ENCODE assay signal across 7 mouse cellular contexts in the genomic region with DNA sequence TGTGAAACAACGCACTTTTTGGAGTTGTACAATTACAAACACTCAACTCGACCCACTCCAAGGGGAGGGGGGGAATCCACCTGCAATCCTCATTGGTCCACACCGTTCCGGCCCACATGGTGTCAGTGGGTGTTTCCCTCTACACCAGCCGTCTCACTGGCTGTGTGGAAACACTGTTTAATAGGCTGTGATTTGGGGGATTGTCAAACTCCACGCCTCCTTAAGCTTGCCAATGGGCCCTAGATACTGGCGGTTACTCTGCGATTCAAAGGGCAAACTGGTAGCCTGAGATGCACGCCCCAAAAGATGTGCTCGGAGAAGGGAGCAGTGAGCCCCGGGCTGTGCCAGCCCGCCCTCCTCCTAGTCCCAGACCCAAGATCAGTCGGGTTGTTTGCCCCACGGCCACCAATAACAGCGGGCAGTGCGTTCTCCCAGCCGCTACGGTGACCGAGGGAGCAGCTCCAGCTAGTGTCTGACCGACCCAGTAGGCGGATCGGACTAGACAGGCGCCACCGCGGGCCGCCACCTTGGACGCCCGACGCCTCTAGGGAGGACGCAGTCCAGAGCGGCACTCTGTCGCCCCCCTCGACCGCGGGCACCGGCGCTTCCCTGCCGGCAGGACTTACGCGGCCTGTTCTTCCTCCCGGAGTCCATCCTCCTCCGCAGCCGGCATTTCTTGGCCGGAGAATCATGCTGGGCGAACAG. TPM values are rescaled to one million over a fixed set of nuclear protein-coding genes. Genes with fewer than 3 reads are reported as not detected.
DNase-seq lines count a peak whose midpoint lies in the region; ATAC-seq and TF ChIP-seq lines count a peak whose summit lies in the region.

No protein-coding gene starts in this region.

- intact Hi-C loops in gastrocnemius, postnatal 36 days (cut with DNase I): loop anchor here (5.0 kb wide), 2 partner anchors 44 to 51 kb away; a partner anchor contains a TSS
- intact Hi-C loops in left cerebral cortex, postnatal 25 days (cut with DNase I): loop anchor here (1.0 to 2.0 kb wide), 2 partner anchors 44 to 51 kb away; a partner anchor contains a TSS

- TF ChIP-seq POLR2A in small intestine, adult 2 months (IDR thresholded peaks at IDR 0.05; ENCODE audit: low read depth, low read length): peak; percentile 77

- no peaks in the 10 kb centered on the region for H3K27me3 ChIP-seq in intestine, embryonic 15.5 days (replicated peaks)
- H3K27me3 ChIP-seq in midbrain, embryonic 10.5 days (ENCODE audit: low read depth, poor library complexity, severe bottlenecking): no peaks in the 10 kb centered on the region
- H3K27me3 ChIP-seq in small intestine, adult 2 months (ENCODE audit: control insufficient read depth, insufficient read depth, low read length): no peaks in the 10 kb centered on the region

- WGBS in intestine, embryonic 15.5 days: under 1% methylated on average over 45 of the region's 45 CpGs
- under 1% methylated on average over 45 of the region's 45 CpGs for WGBS in midbrain, embryonic 10.5 days
- under 1% methylated on average over 45 of the region's 45 CpGs for WGBS in small intestine, adult 2 months

- ATAC-seq in intestine, embryonic 15.5 days: peak; percentile 97

- no peaks in the 10 kb centered on the region for H3K36me3 ChIP-seq in intestine, embryonic 15.5 days
- H3K36me3 ChIP-seq in midbrain, embryonic 10.5 days: no peaks in the 10 kb centered on the region
- H3K36me3 ChIP-seq in small intestine, adult 2 months (ENCODE audit: control insufficient read depth, insufficient read depth, low read length): no peaks in the 10 kb centered on the region

- peak overlapping the region; percentile 81 for H3K4me2 ChIP-seq in intestine, embryonic 15.5 days (replicated peaks)

- peak overlapping the region; percentile 89 for H3K4me3 ChIP-seq in intestine, embryonic 15.5 days (replicated peaks)
- H3K4me3 ChIP-seq in midbrain, embryonic 10.5 days: peak overlapping the region; percentile 94
- H3K4me3 ChIP-seq in small intestine, adult 2 months (ENCODE audit: low read depth, low read length): peak overlapping the region; percentile 92

- TF ChIP-seq CTCF in small intestine, adult 2 months (IDR thresholded peaks at IDR 0.05; ENCODE audit: extremely low read depth, insufficient read length, insufficient replicate concordance, low read depth, low read length): no peak

- peak overlapping the region; percentile 96 for H3K9ac ChIP-seq in intestine, embryonic 15.5 days

- DNase-seq in adrenal gland, adult 2 months: peak; percentile 95
- peak; percentile 73 for DNase-seq in embryo, embryonic 11.5 days (ENCODE audit: low read depth, low spot score)
- peak; percentile 77 to 78 for DNase-seq in gastrocnemius, postnatal 36 days
- peak; percentile 85 to 94 for DNase-seq in left cerebral cortex, postnatal 25 days (ENCODE audit: low spot score in 2 of 2)
- DNase-seq in midbrain, embryonic 10.5 days (ENCODE audit: low spot score): peak; percentile 83

- peak overlapping the region; percentile 99 for H3K27ac ChIP-seq in intestine, embryonic 15.5 days
- peak overlapping the region; percentile 98 for H3K27ac ChIP-seq in midbrain, embryonic 10.5 days (replicated peaks)
- peak overlapping the region; percentile 92 for H3K27ac ChIP-seq in small intestine, adult 2 months (ENCODE audit: insufficient read depth, low read depth, low read length)

- H3K4me1 ChIP-seq in intestine, embryonic 15.5 days (replicated peaks): 0 out of 2 replicates have a peak, but pooled peaks cover 6% of the 10 kb centered on the region
- peaks cover 23% of the 10 kb centered on the region for H3K4me1 ChIP-seq in midbrain, embryonic 10.5 days
- no peaks in the 10 kb centered on the region for H3K4me1 ChIP-seq in small intestine, adult 2 months (ENCODE audit: control insufficient read depth, insufficient read depth, insufficient read length, low read length)

- H3K9me3 ChIP-seq in intestine, embryonic 15.5 days: no peaks in the 10 kb centered on the region
- H3K9me3 ChIP-seq in midbrain, embryonic 10.5 days (replicated peaks): no peaks in the 10 kb centered on the region

RNA-seq across cellular contexts. Expression of a gene that starts 1.2 kb away (rescaled TPM):
- total RNA-seq in adrenal gland, adult 2 months (2021): 10 to 100 TPM; 64.5 to 83.6 TPM
- polyA plus RNA-seq in adrenal gland, adult 2 months (2012; rRNA removed): 4.7 and 6.1 TPM in 2 replicates
- total RNA-seq in gastrocnemius, postnatal 36 days (2021): 10 to 100 TPM; 11.3 to 20.5 TPM
- 9.0 and 9.2 TPM in 2 replicates for polyA plus RNA-seq in intestine, embryonic 15.5 days (2015; fragmentation: Nextera tagmentation; extraction: Ambion mirVana)
- total RNA-seq in left cerebral cortex, postnatal 25 days (2021): 10 to 100 TPM; 21.5 to 24.0 TPM
- polyA plus RNA-seq in midbrain, embryonic 10.5 days (2016; fragmentation: Nextera tagmentation; extraction: Ambion mirVana): 6.3 and 6.5 TPM in 2 replicates
- polyA plus RNA-seq in small intestine, adult 2 months (2012; rRNA removed): 1.0 and 1.1 TPM in 2 replicates

RNA-seq across cellular contexts. Expression of a gene that starts 44.1 kb away (rescaled TPM):
- 1 to 10 TPM; 1.4 to 2.9 TPM for total RNA-seq in adrenal gland, adult 2 months (2021)
- polyA plus RNA-seq in adrenal gland, adult 2 months (2012; rRNA removed): not detected in 2 replicates
- total RNA-seq in gastrocnemius, postnatal 36 days (2021): 1 to 10 TPM; 1.1 TPM
- polyA plus RNA-seq in intestine, embryonic 15.5 days (2015; fragmentation: Nextera tagmentation; extraction: Ambion mirVana): 51.9 and 65.0 TPM in 2 replicates
- 1 to 10 TPM in 1 of 2 experiments, under 1 TPM in 1; 0.85 to 1.6 TPM for total RNA-seq in left cerebral cortex, postnatal 25 days (2021)
- 85.0 and 89.6 TPM in 2 replicates for polyA plus RNA-seq in midbrain, embryonic 10.5 days (2016; fragmentation: Nextera tagmentation; extraction: Ambion mirVana)
- polyA plus RNA-seq in small intestine, adult 2 months (2012; rRNA removed): 0.03 and 0.27 TPM in 2 replicates

Comparison
In these comparisons a context has a peak if more than half of its experiments do, and no peak if none do; other contexts are left out.
1. Peak in every context shown above with its lines: DNase-seq, ATAC-seq, H3K4me3 ChIP-seq and H3K27ac ChIP-seq.
2. RNA of a gene that starts 44.1 kb away (polyA plus RNA-seq): 85.0 to 89.6 TPM in midbrain, embryonic 10.5 days and 51.9 to 65.0 TPM in intestine, embryonic 15.5 days; 0.03 to 0.27 TPM in small intestine, adult 2 months and not detected in adrenal gland, adult 2 months; every median in the first group is over 10 times any median in the second.